Mouse (Mus musculus): ENCODE measurements around the gene Selenom.

The Selenom gene

GRCm38 (mm10) chr11:3513291-3513690 is 1.2 kb upstream of the Selenom start:
- no peak for DNase-seq (ENCODE audit: low spot score)

GRCm38 (mm10) chr11:3515216-3515615 is 732 bp downstream of the Selenom start:
- DNase-seq (ENCODE audit: low spot score): no peak

GRCm38 (mm10) chr11:3515637-3516036 is 1.2 kb downstream of the Selenom start:
- DNase-seq (ENCODE audit: low spot score): no peak

- DNase-seq (ENCODE audit: low spot score): no peak
These were observed 1.6 kb downstream of the Selenom start for GRCm38 (mm10) chr11:3516121-3516520.

GRCm38 (mm10) chr11:3516859-3517845 is 2.7 kb downstream of the Selenom start:
- peak; percentile 64 for DNase-seq (ENCODE audit: low spot score)

- no peak for DNase-seq (ENCODE audit: low spot score)
These were observed 3.6 kb downstream of the Selenom start for GRCm38 (mm10) chr11:3517846-3518732.

GRCm38 (mm10) chr11:3519051-3519726 is 4.7 kb downstream of the Selenom start:
- no peak for DNase-seq (ENCODE audit: low spot score)

GRCm38 (mm10) chr11:3519756-3520398 is 5.4 kb downstream of the Selenom start:
- DNase-seq (ENCODE audit: low spot score): no peak

GRCm38 (mm10) chr11:3520919-3521318 is 6.4 kb downstream of the Selenom start:
- no peak for DNase-seq (ENCODE audit: low spot score)

GRCm38 (mm10) chr11:3521339-3522224 is 7.1 kb downstream of the Selenom start:
- DNase-seq (ENCODE audit: low spot score): no peak

- DNase-seq (ENCODE audit: low spot score): no peak
These were observed 8.0 kb downstream of the Selenom start for GRCm38 (mm10) chr11:3522285-3523000.

- DNase-seq (ENCODE audit: low spot score): no peak
These were observed 9.5 kb downstream of the Selenom start for GRCm38 (mm10) chr11:3523840-3524582.

- DNase-seq (ENCODE audit: low spot score): no peak
These were observed 11.1 kb downstream of the Selenom start for GRCm38 (mm10) chr11:3525560-3525959.

GRCm38 (mm10) chr11:3526207-3526606 is 11.7 kb downstream of the Selenom start:
- DNase-seq (ENCODE audit: low spot score): no peak

- DNase-seq (ENCODE audit: low spot score): no peak
These were observed 12.7 kb downstream of the Selenom start for GRCm38 (mm10) chr11:3526979-3527738.

GRCm38 (mm10) chr11:3527766-3528165 is 13.3 kb downstream of the Selenom start:
- no peak for DNase-seq (ENCODE audit: low spot score)

- DNase-seq (ENCODE audit: low spot score): no peak
These were observed 13.7 kb downstream of the Selenom start for GRCm38 (mm10) chr11:3528208-3528607.

Measured in T-cell, adult 2 months (primary cell).